Mouse (Mus musculus) adrenal gland, adult (tissue): ENCODE results near the gene E130116L18Rik.
"Not testable (repeated sequence)": the region's sequence is repeated elsewhere in the genome, so short reads cannot be mapped to it uniquely, and the experiment has no call there.

Experiments
- DNase-seq, 2 experiments: peaks; one replicate each; pipeline ENCODE4 v3.0.0; 2022 to 2023; ENCODE audit warnings: low spot score in 1 of 2; ENCODE audit not compliant: inconsistent age in 2 of 2

Gene E130116L18Rik

GRCm38 (mm10) chr5:25222752-25223702, at the start of gene E130116L18Rik:
E130116L18Rik (minus strand) TSS chr5:25223153.
- DNase-seq, result peak; percentile 92 to 97

- DNase-seq, result no peak
These were observed 45.4 kb upstream of the E130116L18Rik start for GRCm38 (mm10) chr5:25268258-25268888.

GRCm38 (mm10) chr5:25262266-25262665, 39.3 kb upstream of the E130116L18Rik start:
- DNase-seq, result no peak

DNA sequence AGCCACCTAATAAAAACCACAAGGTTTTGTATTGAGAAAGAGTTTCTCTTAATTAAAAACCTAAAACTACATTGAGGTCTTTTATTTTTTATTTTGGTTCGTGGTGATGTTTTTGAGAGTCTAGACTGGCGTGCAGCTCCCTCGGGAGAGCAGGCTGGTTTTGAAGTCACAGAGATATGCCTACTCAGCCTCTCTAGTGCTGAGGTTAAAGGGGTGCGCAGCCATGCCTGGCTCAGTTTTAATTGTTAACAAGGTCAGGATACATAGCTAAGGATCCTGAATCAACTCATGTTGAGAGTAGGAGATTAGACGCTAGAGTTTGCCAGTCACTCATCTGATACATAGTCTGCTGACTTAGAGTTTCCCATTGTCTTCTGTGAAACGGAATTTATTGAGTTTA, 38.5 kb upstream of the E130116L18Rik start:
- no peak for DNase-seq

- no peak for DNase-seq
These were observed 33.7 kb upstream of the E130116L18Rik start for GRCm38 (mm10) chr5:25256686-25257085.

- DNase-seq, result no peak
These were observed 31.5 kb upstream of the E130116L18Rik start for GRCm38 (mm10) chr5:25254491-25254890.

GRCm38 (mm10) chr5:25252825-25253544, 30.0 kb upstream of the E130116L18Rik start:
- DNase-seq, result no peak

DNA sequence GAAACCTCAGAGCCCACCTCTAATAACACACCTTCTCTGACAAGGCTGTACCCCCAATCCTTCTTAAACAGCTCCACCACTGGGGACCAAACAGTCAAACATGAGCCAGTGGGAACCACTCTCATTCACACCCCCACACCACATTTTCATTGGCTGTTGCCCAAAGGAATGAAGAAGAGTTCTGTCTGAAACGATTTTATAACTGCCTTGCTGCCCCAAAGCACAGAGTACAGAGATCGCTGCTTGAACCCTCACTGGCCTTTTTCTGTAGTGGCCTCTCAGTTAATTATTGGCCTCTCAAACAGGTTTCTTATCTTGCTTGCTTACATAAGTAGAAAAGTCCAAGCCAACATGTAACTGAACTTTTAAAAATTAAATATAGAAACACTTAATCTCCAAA, 29.5 kb upstream of the E130116L18Rik start:
- DNase-seq, result no peak

GRCm38 (mm10) chr5:25247036-25247435, 24.1 kb upstream of the E130116L18Rik start:
- DNase-seq, result no peak

- DNase-seq, result no peak
These were observed 23.5 kb upstream of the E130116L18Rik start for GRCm38 (mm10) chr5:25246473-25246865.

DNA sequence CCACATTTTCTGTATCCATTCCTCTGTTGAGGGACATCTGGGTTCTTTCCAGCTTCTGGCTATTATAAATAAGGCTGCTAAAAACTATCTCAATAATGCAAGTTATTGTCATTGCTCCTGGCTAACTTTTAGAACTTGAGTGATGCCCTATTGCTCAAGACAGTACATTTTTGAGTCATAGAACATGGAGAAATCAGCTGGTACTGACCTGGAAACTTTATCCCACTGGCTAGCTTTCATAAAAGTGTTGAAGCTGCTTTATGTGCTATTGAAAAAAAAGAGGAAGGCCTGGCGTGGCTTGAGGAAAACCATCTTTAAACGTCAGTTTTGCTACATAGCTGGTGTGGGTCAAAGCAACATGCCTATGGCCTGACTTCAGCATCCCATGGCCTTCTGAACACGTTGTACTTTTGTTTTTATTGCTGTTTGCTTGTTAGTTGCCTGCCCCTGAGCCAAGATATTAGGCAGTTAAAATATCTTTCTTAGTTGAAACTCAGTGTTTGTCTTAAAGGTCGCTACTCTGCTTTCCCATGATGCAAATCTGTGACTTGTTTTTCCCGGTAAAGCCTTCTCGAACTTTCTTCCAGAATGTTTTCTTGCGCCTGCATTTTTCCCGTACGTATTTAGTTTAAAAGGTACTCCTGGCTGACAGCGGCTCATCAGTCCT, 23.0 kb upstream of the E130116L18Rik start:
- peak; percentile 28 to 77 for DNase-seq

DNA sequence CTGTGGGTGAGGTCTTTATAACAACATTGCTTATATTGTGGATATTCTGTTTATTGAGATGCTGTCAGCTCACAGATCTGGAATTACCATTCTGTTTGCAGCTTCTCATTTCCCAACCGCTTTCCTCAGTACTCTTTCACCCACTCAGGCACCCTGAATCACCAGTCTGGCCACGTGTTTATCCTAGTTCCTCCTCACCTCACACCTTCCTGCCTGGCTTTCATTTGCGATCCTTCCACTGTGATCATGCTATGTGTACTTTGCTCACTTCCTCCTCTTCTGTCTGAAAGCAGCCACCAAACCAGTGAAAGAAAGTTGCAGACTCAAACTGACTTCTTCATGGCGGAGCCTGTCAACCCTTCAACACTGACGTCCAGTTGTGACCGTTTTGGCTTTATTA, 20.1 kb upstream of the E130116L18Rik start:
- no peak for DNase-seq

GRCm38 (mm10) chr5:25224377-25224776, 1.4 kb upstream of the E130116L18Rik start:
- DNase-seq, result not testable (repeated sequence)

DNA sequence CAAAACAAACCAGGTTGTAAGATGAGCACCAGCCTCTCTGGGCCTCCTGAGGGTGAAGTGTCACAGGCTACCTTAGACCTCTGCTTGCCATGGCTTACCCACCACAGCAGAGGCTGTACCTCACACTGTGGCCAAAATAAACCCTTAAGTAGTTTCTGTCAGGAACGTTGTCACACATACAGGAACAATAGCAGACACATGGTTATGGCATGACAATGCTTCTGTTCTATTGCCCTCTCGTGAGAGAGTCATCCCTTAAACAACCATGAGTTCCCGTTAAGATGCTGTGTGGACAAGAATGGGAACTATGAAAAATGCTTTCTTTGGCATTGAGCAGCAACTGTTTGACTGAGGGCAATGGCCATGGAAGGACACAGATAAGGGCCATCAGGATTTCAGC, 1.3 kb downstream of the E130116L18Rik start, which contains the start of gene Galnt11:
Gene Galnt11, plus strand, starts transcription at position 301 of the 400 bp plus-strand sequence.
- DNase-seq, result no peak

- DNase-seq, result no peak
These were observed 7.9 kb downstream of the E130116L18Rik start for GRCm38 (mm10) chr5:25215006-25215405.

- peak; percentile 55 to 64 for DNase-seq
These were observed 9.7 kb downstream of the E130116L18Rik start for GRCm38 (mm10) chr5:25213216-25213615.

- DNase-seq, result no peak
These were observed 11.1 kb downstream of the E130116L18Rik start for GRCm38 (mm10) chr5:25211872-25212271.

DNA sequence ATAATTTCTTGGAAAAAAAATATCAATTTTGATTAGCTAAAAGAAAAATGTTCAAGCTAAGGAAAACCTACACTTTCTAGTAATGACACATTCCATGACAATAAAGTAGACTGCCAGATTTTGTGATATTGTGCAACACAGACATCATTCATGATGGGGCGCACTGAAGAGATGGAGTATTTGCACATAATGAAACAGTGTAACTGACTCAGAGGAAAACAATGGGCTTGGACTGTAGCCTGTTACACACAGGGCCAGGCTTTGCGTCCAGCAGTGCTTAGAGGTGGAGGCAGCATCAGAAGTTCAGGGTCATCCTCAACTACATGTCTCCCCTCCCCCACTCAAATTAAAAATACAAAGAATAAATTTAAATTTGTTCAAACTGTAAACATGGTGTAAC, 32.4 kb downstream of the E130116L18Rik start:
- peak; percentile 35 to 74 for DNase-seq

DNA sequence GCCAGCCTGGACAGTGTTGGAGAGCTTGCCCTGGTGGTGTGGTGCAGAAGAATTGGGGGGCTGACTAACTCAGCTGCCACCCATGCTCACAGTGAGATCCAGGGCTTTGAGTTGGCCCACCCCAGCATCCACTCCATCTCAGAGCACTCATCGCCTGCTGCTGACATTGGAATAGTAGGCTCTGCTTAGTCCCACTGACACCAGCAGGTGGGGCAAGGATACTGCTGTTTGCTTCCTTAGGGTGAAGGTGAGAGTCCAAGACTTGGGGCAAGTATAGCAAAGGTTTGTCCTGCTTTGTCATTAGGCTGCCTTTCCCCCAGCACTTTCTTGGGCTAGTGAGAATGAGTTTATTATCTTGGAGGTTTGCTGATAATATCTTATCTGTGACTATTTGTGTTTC, 34.2 kb downstream of the E130116L18Rik start:
- peak; percentile 22 to 65 for DNase-seq

DNA sequence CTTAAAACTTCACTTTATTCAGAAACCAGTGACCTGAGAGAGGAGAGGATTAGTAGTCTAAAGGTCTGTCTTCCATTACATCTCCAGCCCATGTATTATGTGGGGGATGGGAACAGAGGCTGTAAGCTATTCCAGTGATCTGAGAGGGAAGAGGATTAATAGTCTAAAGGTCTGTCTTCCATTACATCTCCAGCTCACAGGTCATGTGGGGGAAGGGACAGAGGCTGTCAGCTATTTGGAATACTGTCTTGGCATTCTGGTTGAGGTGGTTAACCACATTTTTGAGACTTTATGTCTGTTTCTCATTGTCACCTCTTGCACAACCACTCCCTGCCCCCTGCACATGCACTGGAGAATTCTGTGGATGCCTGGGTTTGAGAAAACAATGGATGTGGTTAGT, 35.2 kb downstream of the E130116L18Rik start:
- DNase-seq, result no peak

DNA sequence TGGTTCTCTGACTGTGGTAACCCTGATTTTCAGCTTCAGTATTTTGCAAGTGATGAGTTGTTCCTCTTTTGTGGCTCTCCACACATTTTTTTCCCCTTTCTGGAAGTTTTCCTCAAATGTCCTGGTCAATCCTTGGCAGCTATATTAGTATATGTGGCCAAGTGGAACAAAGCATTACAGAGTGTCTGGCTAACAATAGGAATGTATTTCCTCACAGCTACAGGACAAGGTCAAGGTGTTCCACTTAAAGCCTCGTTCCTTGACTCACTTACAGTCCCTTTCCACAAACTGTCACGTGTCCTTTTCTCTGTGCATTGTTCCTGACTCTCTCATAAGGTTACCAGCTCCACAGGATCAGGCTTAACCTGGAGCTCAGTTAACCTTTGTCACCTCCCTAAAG, 38.4 kb downstream of the E130116L18Rik start:
- DNase-seq, result peak in 1 of 2 experiments; percentile 31
